Comparison of ENCODE assay signal across 11 mouse cellular contexts in genomic region chr10:44343351-44343750, GRCm38 (mm10).
"Had no signal": no experiment of that assay in that cellular context is flagged by ENCODE, and none has a peak within 500 bp of the region (broad histone marks: within the 10 kb centered on the region; RNA-seq: fewer than 3 reads in every experiment).

No protein-coding gene starts in this region.

- H3K4me2 ChIP-seq: limb, embryonic 15.5 days; neural tube, embryonic 12.5 days had no signal

- H3K9ac ChIP-seq: limb, embryonic 15.5 days; liver, embryonic 14.5 days; neural tube, embryonic 12.5 days had no signal

- H3K36me3 ChIP-seq: neural tube, embryonic 12.5 days had no signal

- DNase-seq: kidney, postnatal 10 days; kidney, postnatal 4 days; lung, adult 18-20 months; lung, postnatal 36 days; midbrain, embryonic 14.5 days; thymus, postnatal 14 days had no signal

- H3K27me3 ChIP-seq: limb, embryonic 15.5 days; neural tube, embryonic 12.5 days had no signal

- H3K4me3 ChIP-seq: left cerebral cortex, adult 2 months; limb, embryonic 15.5 days; neural tube, embryonic 12.5 days had no signal

- H3K27ac ChIP-seq: left cerebral cortex, adult 2 months; limb, embryonic 15.5 days; liver, embryonic 14.5 days; neural tube, embryonic 12.5 days; stomach, postnatal 0 days had no signal

- H3K4me1 ChIP-seq: neural tube, embryonic 12.5 days had no signal

- H3K9me3 ChIP-seq: limb, embryonic 15.5 days; neural tube, embryonic 12.5 days had no signal
